Mouse (Mus musculus) ES-Bruce4 (cell line): ENCODE measurements around the gene Zfp780b. TPM values are rescaled to one million over a fixed set of nuclear protein-coding genes. Genes with fewer than 3 reads are reported as not detected.
A peak's percentile ranks its signal among the peaks of the same experiment; 100 is the strongest.
"Not testable (repeated sequence)": the region's sequence is repeated elsewhere in the genome, so short reads cannot be mapped to it uniquely, and the experiment has no call there.

Experiments used
- H3K27ac ChIP-seq: 2 replicates; pipeline ENCODE4 v1.5.1; 2012; ENCODE audit warnings: low read length, inconsistent platforms; ENCODE audit not compliant: insufficient read depth
- H3K27me3 ChIP-seq: 2 replicates; pipeline ENCODE4 v1.6.1; 2012; ENCODE audit warnings: mild to moderate bottlenecking, low read length, inconsistent platforms; ENCODE audit not compliant: control insufficient read depth, poor library complexity, insufficient read depth, severe bottlenecking
- H3K36me3 ChIP-seq: 2 replicates; pipeline ENCODE4 v1.6.1; 2012; ENCODE audit warnings: inconsistent platforms, mild to moderate bottlenecking, low read length, moderate library complexity; ENCODE audit not compliant: control insufficient read depth, poor library complexity, insufficient read depth, severe bottlenecking
- H3K4me1 ChIP-seq: one replicate; pipeline ENCODE4 v1.8.1; 2011; ENCODE audit warnings: low read length; ENCODE audit not compliant: control insufficient read depth, insufficient read depth
- H3K4me3 ChIP-seq: 2 replicates; pipeline ENCODE4 v1.5.1; 2011; ENCODE audit warnings: low read depth, mild to moderate bottlenecking, low read length
- H3K9ac ChIP-seq: 2 replicates; pipeline ENCODE4 v1.6.1; 2012; ENCODE audit warnings: low read depth, mild to moderate bottlenecking, inconsistent platforms; ENCODE audit not compliant: poor library complexity, severe bottlenecking
- H3K9me3 ChIP-seq: replicated peaks from 2 replicates; pipeline ENCODE4 v1.6.1; 2012; ENCODE audit warnings: mild to moderate bottlenecking, low read length, inconsistent platforms; ENCODE audit not compliant: control insufficient read depth, poor library complexity, insufficient read depth, severe bottlenecking
- CTCF ChIP-seq: IDR thresholded peaks from one replicate; pipeline ENCODE4 v1.8.1; 2011; ENCODE audit warnings: low read depth, low read length
- EP300 ChIP-seq: IDR thresholded peaks from 2 replicates; pipeline ENCODE4 v1.6.1; 2011; ENCODE audit warnings: low read depth, low read length; ENCODE audit not compliant: insufficient read depth
- POLR2A ChIP-seq: IDR thresholded peaks from one replicate; pipeline ENCODE4 v1.8.1; 2011; ENCODE audit warnings: low read length; ENCODE audit not compliant: insufficient read depth
- polyA plus RNA-seq: library from polyadenylated mRNA; stranded (reverse); fragments of >200 nt; gene quantifications from 2 replicates; pipeline ENCODE4 v1.2.4, GENCODE M21; 2011; ENCODE audit warnings: low read depth; ENCODE audit not compliant: missing spikeins, insufficient read depth, insufficient read length

Gene Zfp780b
- polyA plus RNA-seq, 1 experiment = 21.3 TPM

GRCm38 (mm10) chr7:27933050-27933799 lies 45.7 kb downstream of the Zfp780b start:
- no peaks in the 10 kb centered on the region; the same call in 1 of the 2 replicates for H3K27me3 ChIP-seq
- H3K9me3 ChIP-seq = no peaks in the 10 kb centered on the region
- H3K4me1 ChIP-seq = no peaks in the 10 kb centered on the region
- no peaks in the 10 kb centered on the region for H3K36me3 ChIP-seq
- no peak overlapping the region for H3K4me3 ChIP-seq
- TF ChIP-seq POLR2A (no peak), CTCF (no peak), EP300 (no peak)
- no peak overlapping the region for H3K27ac ChIP-seq
- H3K9ac ChIP-seq = no peak overlapping the region

- Histone ChIP-seq H3K27me3 (no peaks in the 10 kb centered on the region; the same call in 1 of the 2 replicates), H3K4me3 (peak within 1 kb of the TSS; percentile 74), H3K27ac (no peak within 1 kb of the TSS), H3K9ac (peak within 1 kb of the TSS; percentile 27), H3K9me3 (no peaks in the 10 kb centered on the region), H3K36me3 (no peaks in the 10 kb centered on the region), H3K4me1 (no peaks in the 10 kb centered on the region)
- TF ChIP-seq EP300 = no peak
- no peak for TF ChIP-seq CTCF
- TF ChIP-seq POLR2A = no peak
Measured at GRCm38 (mm10) chr7:27928818-27929695, 49.9 kb downstream of the Zfp780b start, which contains the start of gene Zfp974. Gene Zfp974, minus strand, starts transcription at chr7:27929460.

GRCm38 (mm10) chr7:27927041-27927440 lies 51.9 kb downstream of the Zfp780b start:
- not testable (repeated sequence) for H3K9ac ChIP-seq, H3K27me3 ChIP-seq, H3K27ac ChIP-seq, H3K4me3 ChIP-seq, H3K36me3 ChIP-seq, H3K9me3 ChIP-seq, H3K4me1 ChIP-seq

GRCm38 (mm10) chr7:27910952-27911351 lies 68.0 kb downstream of the Zfp780b start:
- H3K4me1 ChIP-seq, H3K27ac ChIP-seq, H3K4me3 ChIP-seq, H3K9me3 ChIP-seq, H3K27me3 ChIP-seq, H3K9ac ChIP-seq, H3K36me3 ChIP-seq: not testable (repeated sequence)

Other genes starting within 250 kb of the Zfp780b start
- 18.5 and 24.0 TPM in 2 replicates for gene Zfp60, start 247.8 kb downstream of the Zfp780b start, polyA plus RNA-seq
- 7.3 and 9.3 TPM in 2 replicates for gene Zfp626, start 172.0 kb downstream of the Zfp780b start, polyA plus RNA-seq
- gene Zfp59, start 140.6 kb downstream of the Zfp780b start, polyA plus RNA-seq = 7.0 and 7.7 TPM in 2 replicates
- 1.8 and 2.0 TPM in 2 replicates for gene Zfp607a, start 121.6 kb downstream of the Zfp780b start, polyA plus RNA-seq
- gene Zfp974, start 49.7 kb downstream of the Zfp780b start, polyA plus RNA-seq = 5.8 and 8.7 TPM in 2 replicates
- 15.3 and 16.4 TPM in 2 replicates for gene Zfp850, start 34.9 kb upstream of the Zfp780b start, polyA plus RNA-seq
- gene Psmc4, start 70.9 kb upstream of the Zfp780b start, polyA plus RNA-seq = 134 and 143 TPM in 2 replicates
- 0.84 and 1.2 TPM in 2 replicates for gene Fcgbp, start 92.1 kb upstream of the Zfp780b start, polyA plus RNA-seq
- 0.13 TPM in 1 of 2 replicates, not detected in the other for gene 9530053A07Rik, start 150.3 kb upstream of the Zfp780b start, polyA plus RNA-seq
- 441 and 480 TPM in 2 replicates for gene Fbl, start 190.5 kb upstream of the Zfp780b start, polyA plus RNA-seq
- 9.2 and 9.5 TPM in 2 replicates for gene Dyrk1b, start 200.3 kb upstream of the Zfp780b start, polyA plus RNA-seq